Mouse (Mus musculus) myocyte (in vitro differentiated cells): ENCODE measurements around the gene Dus1l.

ENCODE experiments used
- CEBPB ChIP-seq: IDR thresholded peaks from 2 replicates; pipeline ENCODE4 v1.6.1; 2011; ENCODE audit warnings: mild to moderate bottlenecking, moderate library complexity; ENCODE audit not compliant: poor library complexity, insufficient read depth, severe bottlenecking
- E2F4 ChIP-seq: IDR thresholded peaks from one replicate; pipeline ENCODE4 v1.6.1; 2011; ENCODE audit warnings: mild to moderate bottlenecking, control low read depth, moderate library complexity; ENCODE audit not compliant: insufficient read depth
- POLR2A ChIP-seq: IDR thresholded peaks from one replicate; pipeline ENCODE4 v1.6.1; 2011; ENCODE audit warnings: low read depth, mild to moderate bottlenecking, control low read depth, moderate library complexity; ENCODE audit not compliant: insufficient read length

- TF ChIP-seq POLR2A (no peak), CEBPB (no peak), E2F4 (no peak)
These were observed 28.0 kb downstream of the Dus1l start for GRCm38 (mm10) chr11:120768206-120768605.
